Mouse (Mus musculus): Measurements from ENCODE around the gene Sez6l2.
A peak's percentile ranks its signal among the peaks of the same experiment; 100 is the strongest.

GRCm38 (mm10) chr7:127016486-127016938 lies 66.1 kb downstream of the Sez6l2 start:
- TF ChIP-seq POLR2A (IDR thresholded peaks at IDR 0.05; ENCODE audit: low read depth, low read length), result peak; percentile 87; the same call in 1 of the 2 replicates
- TF ChIP-seq CTCF (IDR thresholded peaks at IDR 0.05; ENCODE audit: borderline replicate concordance, insufficient read depth, low read length), result no peak

All from embryonic fibroblast, embryonic 13.5 days (primary cell).